Mouse (Mus musculus) kidney, embryonic 14.5 days (tissue): ENCODE measurements around the gene Olfr748. TPM values are rescaled to one million over a fixed set of nuclear protein-coding genes. Genes with fewer than 3 reads are reported as not detected.

ENCODE experiments used
- polyA plus RNA-seq: library from polyadenylated mRNA; unstranded; fragments of >200 nt; fragmentation: Nextera tagmentation; extraction: Ambion mirVana; gene quantifications from 2 replicates; pipeline ENCODE4 v1.2.1, GENCODE M21; 2014

The Olfr748 gene
- polyA plus RNA-seq, 1 experiment from 2014 or later = not detected

Other genes with a start within 250 kb of the Olfr748 start
- not detected in 2 replicates for gene Olfr741, start 234.6 kb upstream of the Olfr748 start, polyA plus RNA-seq
- not detected in 2 replicates for gene Olfr742, start 203.8 kb upstream of the Olfr748 start, polyA plus RNA-seq
- gene Olfr743, start 185.5 kb upstream of the Olfr748 start, polyA plus RNA-seq = not detected in 2 replicates
- not detected in 2 replicates for gene Olfr744, start 92.5 kb upstream of the Olfr748 start, polyA plus RNA-seq
- not detected in 2 replicates for gene Olfr745, start 68.0 kb upstream of the Olfr748 start, polyA plus RNA-seq
- not detected in 2 replicates for gene Olfr746, start 60.3 kb upstream of the Olfr748 start, polyA plus RNA-seq
- gene Olfr747, start 14.2 kb upstream of the Olfr748 start, polyA plus RNA-seq = not detected in 2 replicates
- not detected in 2 replicates for gene Olfr749, start 37.7 kb downstream of the Olfr748 start, polyA plus RNA-seq
- 83.3 and 86.6 TPM in 2 replicates for gene Ttc5, start 78.1 kb downstream of the Olfr748 start, polyA plus RNA-seq
- gene Ccnb1ip1, start 100.4 kb downstream of the Olfr748 start, polyA plus RNA-seq = not detected in 2 replicates
- 75.8 and 75.9 TPM in 2 replicates for gene Parp2, start 100.5 kb downstream of the Olfr748 start, polyA plus RNA-seq
- 10.3 and 10.6 TPM in 2 replicates for gene Tep1, start 163.2 kb downstream of the Olfr748 start, polyA plus RNA-seq
- gene Klhl33, start 190.1 kb downstream of the Olfr748 start, polyA plus RNA-seq = 0.11 and 0.20 TPM in 2 replicates
- gene Osgep, start 217.5 kb downstream of the Olfr748 start, polyA plus RNA-seq = 168 and 198 TPM in 2 replicates
- 354 and 419 TPM in 2 replicates for gene Apex1, start 217.6 kb downstream of the Olfr748 start, polyA plus RNA-seq
- 40.1 and 63.0 TPM in 2 replicates for gene Pip4p1, start 223.5 kb downstream of the Olfr748 start, polyA plus RNA-seq
- gene Pnp, start 223.7 kb downstream of the Olfr748 start, polyA plus RNA-seq = 80.6 and 83.0 TPM in 2 replicates
- not detected in 2 replicates for gene Gm49342, start 237.1 kb downstream of the Olfr748 start, polyA plus RNA-seq
- gene Pnp2, start 248.6 kb downstream of the Olfr748 start, polyA plus RNA-seq = 0.99 and 1.2 TPM in 2 replicates